Mouse (Mus musculus) megakaryocyte, embryonic 14.5 days (primary cell): ENCODE data around the gene Man1a2.

Experiments
- FLI1 ChIP-seq: IDR thresholded peaks from 2 replicates; pipeline ENCODE4 v1.6.1; 2012; ENCODE audit warnings: low read length, inconsistent platforms, mixed read lengths
- GATA1 ChIP-seq: IDR thresholded peaks from 3 replicates; pipeline ENCODE4 v1.6.1; 2012; ENCODE audit warnings: mixed read lengths, low read length, inconsistent platforms, borderline replicate concordance

- TF ChIP-seq GATA1 (no peak), FLI1 (no peak)
Observed at GRCm38 (mm10) chr3:100515093-100515753, 170.1 kb downstream of the Man1a2 start.
